Mouse (Mus musculus) natural killer cell, adult 2 months (primary cell): ENCODE measurements around the gene Adgrl3.

ENCODE experiments used
- DNase-seq, 2 experiments: peaks; one replicate each; pipeline ENCODE4 v3.0.0; 2022; ENCODE audit warnings: low spot score in 2 of 2

Adgrl3 gene

DNA sequence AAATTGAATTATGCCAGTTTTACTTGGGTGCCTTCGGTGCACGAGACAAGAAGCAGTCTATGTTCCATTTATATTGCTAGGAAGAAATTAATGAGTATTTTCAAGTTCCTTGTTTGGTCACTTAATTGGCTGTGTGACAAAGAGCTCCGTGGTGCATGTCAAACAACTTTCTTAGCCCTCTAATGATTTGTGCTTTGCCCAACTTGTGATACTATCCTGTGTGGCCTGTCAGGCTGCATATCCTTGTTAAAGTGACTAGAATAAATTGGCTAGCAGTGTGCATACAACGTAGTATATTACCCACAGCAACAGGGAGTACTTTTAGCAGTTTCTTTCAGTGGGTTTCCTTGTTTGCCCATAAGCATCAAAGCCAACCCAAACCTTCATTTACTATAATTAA, 651.1 kb downstream of the Adgrl3 start:
- DNase-seq: no peak

DNA sequence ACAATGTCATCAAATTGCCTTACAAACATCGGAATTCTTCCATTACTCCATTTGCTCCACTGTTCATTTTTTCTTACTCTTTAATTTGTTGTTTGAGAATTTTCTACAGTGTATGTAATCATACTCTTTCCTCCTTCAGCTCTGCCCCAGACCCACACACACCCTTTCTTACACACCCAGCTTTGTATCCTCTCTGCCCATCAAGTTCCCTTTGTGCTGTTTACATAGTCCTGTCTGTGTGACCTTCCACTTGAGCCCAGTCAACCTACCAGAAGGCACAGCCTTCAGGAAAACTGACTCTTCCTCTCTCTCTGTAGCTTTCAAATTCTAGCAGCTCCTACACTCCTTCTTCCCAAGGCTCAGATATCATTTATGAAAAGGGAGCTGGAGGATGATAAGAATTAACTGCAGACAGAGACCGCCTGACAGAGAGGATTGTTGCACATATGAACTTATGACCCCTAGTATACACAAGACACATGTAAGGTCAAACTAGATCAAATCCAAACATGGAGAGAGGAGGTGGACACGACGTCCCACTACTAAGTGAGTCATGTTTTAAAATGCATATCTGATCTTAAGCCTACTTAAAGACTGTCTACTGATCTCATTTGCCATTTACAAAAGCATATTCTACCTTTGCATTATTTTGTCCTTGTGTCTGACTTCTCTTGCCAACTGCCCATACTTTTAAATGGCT, 654.5 kb downstream of the Adgrl3 start:
- DNase-seq: no peak

DNA sequence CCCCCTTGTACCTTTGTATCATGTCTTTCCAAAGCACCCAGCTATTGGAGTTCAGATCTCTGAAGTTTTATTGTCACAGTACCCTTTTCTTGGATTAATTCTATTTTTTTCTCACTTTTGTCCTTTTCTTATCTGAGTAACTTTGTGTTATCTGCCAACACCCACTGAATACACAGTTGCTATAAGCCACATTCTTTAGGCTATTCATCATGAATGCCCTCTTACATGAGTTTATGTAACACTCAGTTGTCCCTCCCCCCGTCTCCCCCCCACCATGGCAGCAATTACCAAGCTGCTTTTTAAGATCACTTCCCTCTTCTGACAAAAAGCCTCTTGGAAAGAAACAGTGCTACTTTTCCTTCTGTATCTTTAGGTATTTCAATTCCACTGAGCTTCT, 655.0 kb downstream of the Adgrl3 start:
- no peak for DNase-seq

DNA sequence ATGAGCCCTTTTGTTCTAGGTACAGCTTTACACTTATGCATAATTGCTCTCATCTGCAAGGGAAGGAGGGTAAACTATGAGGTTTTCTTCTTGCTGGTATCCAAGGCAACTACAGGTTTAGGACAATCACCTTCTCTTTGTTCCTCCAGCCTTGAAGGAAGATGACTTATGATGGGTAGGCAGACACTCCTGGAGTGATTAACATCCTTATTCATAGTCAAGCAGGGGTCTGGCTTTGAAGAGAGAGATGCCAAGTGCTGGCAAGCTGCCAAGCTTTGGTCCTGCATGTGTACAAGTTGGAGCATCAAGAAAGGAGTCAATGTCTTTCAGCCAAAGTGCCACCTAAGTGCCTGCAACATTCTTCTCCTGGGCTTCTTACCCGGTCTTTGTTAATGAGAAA, 657.0 kb downstream of the Adgrl3 start:
- no peak for DNase-seq

DNA sequence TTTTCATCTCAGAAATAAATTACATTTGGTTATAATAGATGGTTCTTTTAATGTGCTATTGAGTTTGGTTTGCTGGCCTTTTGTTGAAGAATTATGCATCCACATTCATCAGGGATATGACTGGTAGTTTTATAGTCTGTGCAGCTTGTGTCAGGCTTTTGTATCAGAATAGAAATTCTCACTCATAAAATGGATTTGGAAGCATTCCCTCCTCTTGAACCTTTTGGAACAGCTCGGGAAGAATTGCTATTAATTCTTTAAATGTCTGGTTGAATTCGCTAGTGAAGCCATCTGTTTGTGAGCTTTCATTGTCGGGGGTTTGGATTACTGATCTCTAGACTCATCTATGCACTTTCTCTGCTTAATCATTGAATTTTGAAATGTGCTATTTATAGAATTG, 666.3 kb downstream of the Adgrl3 start:
- DNase-seq: no peak

DNA sequence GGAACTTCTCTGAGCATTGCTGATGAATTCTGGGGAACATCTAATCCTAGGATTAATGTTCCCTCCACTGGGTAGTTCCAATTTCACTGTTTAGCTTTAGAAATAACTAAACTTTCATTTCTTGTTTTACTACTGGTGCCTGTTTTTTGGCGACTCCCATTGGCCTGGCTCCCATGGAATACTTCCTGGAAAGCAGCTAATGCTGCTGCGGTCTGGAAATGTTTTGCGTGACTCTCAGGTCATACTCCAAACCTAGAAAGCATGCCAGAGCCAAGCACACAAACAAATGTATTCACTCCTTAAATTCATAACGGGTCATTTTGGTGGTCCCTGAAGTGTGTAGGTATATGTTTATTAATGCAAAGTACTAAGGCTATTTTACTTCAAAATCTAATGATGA, 666.9 kb downstream of the Adgrl3 start:
- no peak for DNase-seq

DNA sequence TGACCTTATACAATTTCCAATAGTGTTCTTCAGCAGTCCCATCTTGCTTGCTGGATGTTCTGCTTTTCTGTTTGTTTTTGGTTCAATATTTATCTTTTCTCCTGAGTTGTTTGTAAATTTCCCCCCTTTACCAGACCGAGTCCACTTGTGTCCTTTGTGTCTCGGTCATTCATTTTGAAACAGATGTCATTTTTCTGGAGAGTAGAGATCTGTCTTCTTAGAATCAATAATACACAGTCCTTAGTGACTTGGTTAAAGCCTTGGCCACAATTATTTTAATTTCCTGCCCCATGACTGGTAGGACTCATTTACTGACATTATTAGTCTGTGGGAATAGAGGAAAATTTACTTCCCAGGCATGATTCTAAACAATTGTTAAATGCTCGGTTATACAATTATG, 709.7 kb downstream of the Adgrl3 start:
- DNase-seq: no peak

DNA sequence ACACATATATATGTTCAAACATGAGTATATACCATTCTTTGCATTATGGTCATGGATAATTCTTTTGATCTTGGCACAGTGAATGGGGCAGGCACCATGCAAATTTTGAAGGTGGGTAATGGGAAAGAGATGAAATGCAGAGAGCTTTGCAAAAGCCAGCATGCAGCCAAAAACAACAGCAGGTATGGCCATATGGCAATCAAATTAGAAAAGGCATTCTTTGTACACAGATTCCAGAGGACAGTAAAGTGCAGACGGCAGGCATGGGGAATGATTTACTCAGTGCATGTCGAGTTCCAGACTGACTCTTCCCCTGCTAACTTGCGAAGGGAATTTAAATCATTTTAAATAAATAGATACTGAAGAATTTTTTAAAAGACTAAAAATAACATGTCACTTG, 716.1 kb downstream of the Adgrl3 start:
- DNase-seq: no peak

DNA sequence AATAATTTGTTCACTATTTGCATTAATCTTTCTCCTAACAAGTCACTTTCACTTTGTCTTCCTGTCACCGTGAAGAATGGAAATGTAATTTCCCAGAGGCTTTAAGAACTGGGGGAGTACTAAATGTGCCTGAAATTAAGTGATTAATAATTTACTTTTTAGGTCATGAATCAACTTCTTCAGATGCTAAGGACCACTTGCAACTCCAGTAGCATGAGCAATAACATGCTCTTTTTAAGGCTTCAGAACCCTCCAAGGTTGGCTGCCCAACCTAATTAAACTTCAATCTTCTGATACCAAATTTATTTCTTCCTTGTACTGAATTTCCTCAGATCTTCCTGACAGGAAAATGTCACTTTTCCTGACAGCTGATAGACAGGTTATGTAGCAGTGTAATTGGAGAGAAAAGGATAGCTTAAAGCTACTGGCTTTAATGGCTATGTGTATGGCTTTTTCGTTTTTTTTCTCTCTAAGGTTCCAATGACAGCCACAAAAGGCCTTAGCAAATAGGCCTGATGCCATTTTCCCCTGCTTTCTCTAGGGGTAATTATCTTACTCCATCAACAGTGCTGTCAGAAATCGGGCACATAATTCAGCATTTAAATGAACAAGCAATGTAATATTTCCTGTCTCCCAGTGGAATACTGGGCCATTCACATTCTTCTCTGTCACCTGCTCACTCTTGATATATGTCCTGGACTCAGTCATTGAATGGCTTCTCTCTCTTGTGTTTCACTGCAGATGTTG, 718.5 kb downstream of the Adgrl3 start:
- DNase-seq: no peak

DNA sequence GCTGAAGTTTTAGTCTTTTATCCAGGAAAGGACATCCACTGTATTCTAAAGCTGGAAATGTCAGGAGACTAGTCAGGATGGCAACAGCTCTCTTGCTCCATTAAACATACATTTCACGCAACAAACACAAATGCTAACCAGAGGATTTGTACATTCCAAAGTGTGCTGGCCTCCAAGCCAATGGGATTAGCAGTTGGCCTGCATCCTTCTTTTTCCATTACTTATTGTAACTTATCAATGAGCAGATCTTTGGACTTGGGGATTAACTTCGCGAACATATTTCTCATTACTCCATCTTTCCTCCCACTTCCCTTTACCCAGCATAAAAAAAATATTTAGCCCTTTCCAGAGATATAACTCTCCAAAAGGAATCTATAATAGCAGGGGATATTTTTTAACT, 732.5 kb downstream of the Adgrl3 start:
- DNase-seq: no peak

DNA sequence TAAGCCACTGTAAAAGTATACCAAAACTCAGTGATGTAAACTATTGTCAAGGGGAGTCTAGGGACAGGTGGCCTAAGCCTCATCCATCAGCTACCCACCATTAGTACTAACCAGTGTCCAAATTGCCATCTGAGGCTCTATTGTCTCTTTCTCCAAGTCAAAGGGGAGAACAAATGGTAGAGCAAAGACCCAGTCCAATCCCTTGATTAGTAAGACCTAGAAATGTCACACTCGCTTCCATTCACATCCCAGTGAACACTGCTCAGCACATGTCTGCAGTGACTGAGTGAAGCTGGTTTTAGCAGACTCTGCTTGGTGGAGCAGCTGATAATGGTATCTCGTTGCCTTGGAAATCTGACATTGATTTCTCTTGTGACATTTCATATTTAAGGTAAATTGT, 735.8 kb downstream of the Adgrl3 start:
- DNase-seq: no peak

DNA sequence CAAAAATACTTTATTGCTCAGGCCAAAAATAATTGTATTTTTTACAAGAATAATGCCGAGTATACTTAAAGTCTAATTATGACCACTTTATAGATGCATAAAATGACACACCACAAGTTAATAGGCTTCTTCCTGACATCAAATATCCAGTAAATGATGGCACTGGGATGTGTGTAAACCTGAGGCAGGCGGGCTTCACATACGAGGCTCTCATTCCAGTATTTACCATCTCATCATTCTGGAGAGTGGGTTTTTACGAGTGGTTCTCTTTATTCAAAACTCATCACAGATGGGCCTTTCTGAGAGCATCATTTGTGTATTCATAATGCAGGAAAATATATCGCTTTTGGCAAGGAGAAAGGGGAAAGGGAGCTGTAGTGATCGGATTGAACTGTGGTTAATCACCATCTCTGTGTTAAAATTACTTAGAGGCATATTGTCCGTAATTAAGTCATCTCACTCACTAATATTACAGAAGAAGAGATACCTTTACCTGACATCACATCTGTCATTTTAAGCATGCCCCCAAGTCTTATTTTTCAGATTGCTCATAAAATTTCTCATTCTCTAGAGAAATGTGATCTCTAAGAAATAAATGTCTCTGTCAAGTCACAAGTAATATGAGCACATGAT, 737.3 kb downstream of the Adgrl3 start:
- no peak for DNase-seq

DNA sequence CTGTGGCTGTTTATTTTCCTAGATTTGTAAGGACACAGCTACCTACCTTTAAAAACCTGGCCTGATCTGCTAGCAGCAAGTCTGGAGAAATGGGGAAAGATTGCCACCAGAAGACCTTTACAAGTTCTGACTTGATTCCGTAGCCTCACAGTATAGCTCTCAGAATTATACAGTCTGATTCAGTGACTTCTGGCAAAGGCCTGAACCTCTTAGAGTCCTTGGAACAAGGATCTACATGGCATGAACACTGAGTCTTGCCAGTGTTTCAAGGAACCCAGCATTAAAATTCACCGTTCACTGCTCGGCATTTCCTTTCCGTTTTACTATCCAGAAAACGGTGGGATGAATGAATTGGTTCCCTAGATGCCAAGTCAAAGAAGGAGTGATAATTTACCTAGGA, 756.3 kb downstream of the Adgrl3 start:
- DNase-seq: no peak

DNA sequence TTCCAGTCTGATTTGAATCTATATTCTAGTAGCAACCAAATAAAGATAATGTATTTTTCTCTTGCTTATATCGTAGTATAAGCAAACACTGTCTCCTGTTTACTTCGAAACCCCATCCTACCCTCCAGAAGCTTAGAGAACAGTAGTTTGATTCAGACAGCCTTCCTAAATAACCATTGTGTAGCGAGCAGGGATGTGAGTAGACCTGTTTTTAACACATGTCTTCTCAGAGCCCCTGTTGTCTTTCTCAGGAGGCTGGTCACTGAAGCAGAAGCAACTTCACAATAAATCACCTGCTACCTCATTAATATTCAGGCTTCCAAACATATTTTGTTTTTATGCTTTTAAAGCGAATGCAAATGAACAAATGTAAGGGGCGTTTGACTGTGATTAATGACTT, 756.8 kb downstream of the Adgrl3 start:
- no peak for DNase-seq

DNA sequence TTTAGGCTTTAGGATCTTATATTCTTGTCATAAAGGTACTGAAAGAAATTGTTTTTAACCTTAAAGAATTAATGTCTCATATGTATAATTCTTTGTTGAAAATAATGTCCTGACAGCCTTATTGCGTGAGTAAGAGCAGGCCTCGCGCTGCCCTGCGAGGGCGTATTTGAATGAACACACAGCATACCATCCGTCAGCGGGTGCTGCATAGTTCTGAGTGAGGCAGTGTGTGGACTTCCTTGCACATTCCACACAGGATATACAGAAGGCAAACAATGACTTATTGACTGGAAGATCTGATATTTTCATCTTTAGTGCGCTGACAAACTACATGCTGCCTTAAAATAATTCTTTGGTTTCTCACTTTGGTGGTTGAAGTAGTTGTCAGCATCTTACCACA, 764.8 kb downstream of the Adgrl3 start:
- no peak for DNase-seq

DNA sequence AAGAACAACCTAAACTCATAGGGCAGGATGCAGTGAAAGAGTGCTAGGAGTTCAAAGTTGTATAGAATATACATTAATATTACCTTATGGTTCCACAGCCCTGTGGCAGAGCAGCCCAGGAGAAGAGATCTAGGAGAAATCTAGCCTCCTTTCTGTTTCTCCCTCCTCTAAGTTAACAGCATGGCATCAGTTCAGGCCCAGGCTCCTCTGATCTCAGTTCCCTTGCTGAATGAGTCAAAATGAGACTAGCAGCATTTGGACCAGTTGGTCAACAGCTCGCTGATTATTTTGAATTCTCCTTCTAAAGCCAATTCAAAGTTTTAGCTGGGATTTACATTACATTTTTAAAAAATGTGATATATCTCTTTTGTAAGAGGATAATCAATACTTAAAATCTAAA, 770.8 kb downstream of the Adgrl3 start:
- no peak for DNase-seq

DNA sequence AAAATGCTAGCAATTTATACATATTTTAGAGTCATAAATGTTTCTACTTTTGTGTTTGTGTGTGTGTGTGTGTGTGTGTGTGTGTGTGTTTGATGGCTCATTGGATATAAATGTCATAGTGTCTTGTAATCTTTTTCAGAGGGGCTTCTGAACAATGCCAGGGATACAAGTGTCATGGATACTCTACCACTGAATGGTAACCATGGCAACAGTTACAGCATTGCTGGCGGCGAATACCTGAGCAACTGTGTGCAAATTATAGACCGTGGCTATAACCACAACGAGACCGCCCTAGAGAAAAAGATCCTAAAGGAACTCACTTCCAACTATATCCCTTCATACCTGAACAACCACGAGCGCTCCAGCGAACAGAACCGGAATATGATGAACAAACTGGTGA, 774.2 kb downstream of the Adgrl3 start:
- no peak for DNase-seq

DNA sequence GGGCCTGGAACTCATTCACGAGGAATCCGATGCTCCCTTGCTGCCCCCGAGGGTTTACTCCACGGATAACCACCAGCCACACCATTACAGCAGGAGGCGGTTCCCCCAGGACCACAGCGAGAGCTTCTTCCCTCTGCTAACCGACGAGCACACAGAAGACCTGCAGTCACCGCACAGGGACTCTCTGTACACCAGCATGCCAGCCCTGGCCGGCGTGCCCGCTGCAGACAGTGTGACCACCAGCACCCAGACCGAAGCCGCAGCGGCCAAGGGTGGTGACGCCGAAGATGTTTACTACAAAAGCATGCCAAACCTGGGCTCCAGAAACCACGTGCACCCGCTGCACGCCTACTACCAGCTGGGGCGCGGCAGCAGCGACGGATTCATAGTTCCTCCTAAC, 774.7 kb downstream of the Adgrl3 start:
- DNase-seq: no peak

DNA sequence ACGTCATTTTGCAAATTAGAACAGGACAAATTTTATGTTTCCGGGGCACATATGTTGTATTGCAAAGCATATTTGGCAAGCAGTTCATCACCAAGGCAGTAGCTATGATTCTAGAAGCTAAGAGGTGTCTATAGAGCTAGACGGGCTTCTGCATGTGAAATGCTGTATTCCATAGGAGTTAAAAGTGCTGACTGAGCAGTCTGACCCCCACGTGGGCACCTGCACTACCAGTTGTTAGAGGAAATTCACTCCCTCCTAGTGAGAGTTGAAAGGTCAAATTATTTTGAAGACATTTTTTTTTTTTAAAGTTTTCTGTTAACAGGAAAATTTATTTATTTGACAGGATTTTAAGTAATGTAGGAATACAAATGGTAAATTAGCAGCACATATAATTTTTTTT, 776.2 kb downstream of the Adgrl3 start:
- no peak for DNase-seq

DNA sequence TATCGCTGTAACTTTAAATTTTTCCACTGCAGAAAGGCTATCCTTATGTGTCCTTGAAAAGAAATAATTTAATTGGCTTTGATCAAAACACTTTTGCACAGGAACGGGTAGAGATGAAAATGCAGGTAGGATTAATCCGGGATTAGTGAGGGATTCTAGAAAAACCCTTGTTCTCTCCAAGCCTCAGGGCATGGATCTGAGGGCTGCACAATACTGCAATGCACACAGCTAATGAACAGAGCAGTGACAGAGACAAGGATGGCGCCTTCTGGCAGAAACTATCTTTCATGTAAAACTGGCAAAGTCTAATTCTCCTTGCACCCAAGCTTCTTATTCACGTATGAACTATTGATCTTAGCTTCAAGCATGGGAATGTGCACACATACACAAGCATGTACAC, 791.0 kb downstream of the Adgrl3 start:
- no peak for DNase-seq

DNA sequence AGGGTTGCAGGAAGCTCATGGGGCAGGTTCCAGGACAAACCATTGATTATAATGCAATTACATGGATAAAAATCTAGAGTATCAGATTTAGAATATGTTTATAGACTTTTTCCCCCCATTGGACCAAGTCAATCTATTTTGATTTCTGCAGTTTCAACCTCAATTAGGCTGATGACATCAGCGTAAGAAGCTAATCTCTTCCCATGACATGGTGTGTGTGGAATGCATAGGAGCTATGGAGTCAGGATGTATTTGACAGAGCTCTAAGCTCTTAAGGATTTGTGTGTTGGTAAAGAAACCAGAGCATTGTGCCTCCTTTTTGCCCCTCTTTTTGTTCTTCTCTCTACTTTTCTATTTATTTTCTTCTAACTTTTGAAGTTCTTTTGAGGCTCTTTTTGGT, 812.1 kb downstream of the Adgrl3 start:
- DNase-seq: no peak

DNA sequence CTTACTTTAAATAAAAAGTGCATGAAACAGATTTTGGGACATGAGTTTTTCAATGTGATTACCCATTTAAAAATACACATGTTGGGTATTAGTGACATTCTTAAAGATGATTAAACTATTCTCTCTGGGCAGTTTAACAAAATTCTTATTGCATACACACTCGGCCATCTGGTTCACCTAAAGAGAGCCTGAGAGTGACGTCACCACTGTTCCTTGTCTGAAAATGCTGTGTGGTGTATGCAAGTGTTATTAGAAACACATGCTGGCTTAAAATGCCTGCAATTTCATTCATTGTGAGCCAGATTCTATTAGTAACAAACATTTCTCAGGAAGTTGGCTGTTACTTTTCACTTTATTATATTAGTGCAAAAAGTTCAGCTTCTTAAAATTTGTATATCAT, 812.7 kb downstream of the Adgrl3 start:
- DNase-seq: no peak

DNA sequence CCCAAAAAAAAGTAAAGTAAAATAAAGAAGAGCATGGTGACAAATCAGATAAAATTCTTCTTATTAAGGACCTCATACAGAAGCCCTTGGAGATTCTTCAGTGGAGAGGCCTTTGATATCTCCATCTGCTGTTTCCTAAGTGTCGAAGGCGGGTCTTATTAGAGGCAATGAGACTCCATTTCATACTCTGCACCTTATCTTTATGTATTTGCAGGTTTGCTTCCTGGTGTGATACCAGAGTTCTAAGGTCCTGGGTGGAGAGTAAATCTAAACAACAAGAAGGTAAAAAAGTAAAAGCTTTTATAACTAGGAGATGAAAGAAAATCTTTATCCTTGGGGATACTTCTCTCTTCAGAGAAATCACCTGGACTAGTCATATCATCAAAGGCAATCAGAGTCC, 817.9 kb downstream of the Adgrl3 start:
- DNase-seq: no peak
